Mouse (Mus musculus): ENCODE results near the gene Scaper. TPM values are rescaled to one million over a fixed set of nuclear protein-coding genes. Genes with fewer than 3 reads are reported as not detected.

Gene Scaper
- polyA plus RNA-seq, 1 experiment from 2014 or later: 11.3 TPM

DNA sequence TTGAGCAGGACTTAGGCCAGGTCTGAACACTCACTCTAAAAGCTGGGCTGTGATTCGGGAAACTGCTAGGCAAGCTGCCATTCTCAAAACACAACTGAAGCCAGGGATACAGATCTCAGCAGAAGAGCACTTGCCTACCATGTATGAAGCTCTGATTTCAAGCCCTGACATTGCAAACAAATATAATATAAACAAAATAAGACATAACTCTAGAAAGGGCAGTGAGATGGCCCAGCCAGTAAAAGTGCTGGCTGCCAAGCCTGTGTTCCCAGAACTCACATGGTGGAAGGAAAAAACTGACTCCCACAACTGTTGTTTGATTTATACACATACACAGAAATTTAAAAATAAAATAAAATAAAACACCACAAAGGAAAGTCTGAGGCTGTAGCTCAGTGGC is 366.8 kb downstream of the Scaper start:
- H3K4me2 ChIP-seq: no peak overlapping the region
- H3K36me3 ChIP-seq (ENCODE audit: control insufficient read depth, insufficient read depth, low read length): no peaks in the 10 kb centered on the region
- no peak overlapping the region for H3K4me3 ChIP-seq (ENCODE audit: low read depth, low read length)
- H3K27me3 ChIP-seq (ENCODE audit: control insufficient read depth, insufficient read depth, low read length): no peaks in the 10 kb centered on the region
- no peaks in the 10 kb centered on the region for H3K9me3 ChIP-seq (ENCODE audit: control insufficient read depth, low read length)
- WGBS: 79% methylated on average over 1 of the region's 1 CpGs
- H3K27ac ChIP-seq (ENCODE audit: low read depth, low read length): no peak overlapping the region
- H3K4me1 ChIP-seq (ENCODE audit: control insufficient read depth, insufficient read depth, low read length): no peaks in the 10 kb centered on the region
- ATAC-seq (ENCODE audit: low FRiP score) (no peak), DNase-seq (ENCODE audit: low spot score, missing footprints) (no peak)
- no peak overlapping the region for H3K9ac ChIP-seq (ENCODE audit: low read length)

DNA sequence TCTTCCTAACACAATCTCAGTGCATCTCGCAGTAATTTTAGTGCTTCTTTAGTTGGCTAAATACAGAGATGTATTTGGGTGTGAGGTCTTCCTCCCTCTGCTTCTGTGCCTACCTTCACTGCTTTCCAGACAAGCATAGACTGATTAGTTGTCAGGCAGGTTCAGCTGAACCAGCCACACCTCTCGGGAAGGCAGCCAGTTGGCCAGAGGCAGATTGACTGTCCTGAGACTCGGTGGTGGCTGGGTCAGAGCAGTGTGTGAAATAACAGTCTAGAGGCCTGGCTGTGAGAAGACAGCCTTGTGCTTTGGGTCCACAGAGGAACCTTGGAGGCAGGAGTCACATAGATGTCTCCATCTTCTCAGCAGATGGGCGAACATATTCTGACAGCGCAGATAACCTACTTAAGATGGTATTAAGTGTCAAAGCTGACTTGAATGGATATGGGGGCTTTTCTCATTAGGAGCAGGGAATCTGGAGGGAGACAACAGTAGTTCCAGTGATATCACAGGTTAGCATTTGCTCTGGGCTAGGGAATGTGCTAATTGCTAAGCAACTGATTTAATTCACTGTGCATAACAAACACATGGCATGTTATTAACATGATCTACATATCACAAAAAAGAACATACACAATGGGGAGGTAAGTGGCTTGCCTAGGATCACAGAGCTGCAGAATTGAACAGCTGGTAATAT is 369.3 kb downstream of the Scaper start:
- DNase-seq (ENCODE audit: low spot score, missing footprints): no peak
- Histone ChIP-seq H3K4me2 (no peak overlapping the region), H3K4me1 (ENCODE audit: control insufficient read depth, insufficient read depth, low read length) (no peaks in the 10 kb centered on the region), H3K9ac (ENCODE audit: low read length) (no peak overlapping the region), H3K9me3 (ENCODE audit: control insufficient read depth, low read length) (no peaks in the 10 kb centered on the region), H3K4me3 (ENCODE audit: low read depth, low read length) (no peak overlapping the region), H3K27ac (ENCODE audit: low read depth, low read length) (no peak overlapping the region), H3K36me3 (ENCODE audit: control insufficient read depth, insufficient read depth, low read length) (no peaks in the 10 kb centered on the region), H3K27me3 (ENCODE audit: control insufficient read depth, insufficient read depth, low read length) (no peaks in the 10 kb centered on the region)
- WGBS: 67% methylated on average over 5 of the region's 5 CpGs
- ATAC-seq (ENCODE audit: low FRiP score): no peak

GRCm38 (mm10) chr9:55560960-55561359 is 377.0 kb downstream of the Scaper start:
- no peak overlapping the region for H3K27ac ChIP-seq (ENCODE audit: low read depth, low read length)
- ATAC-seq (ENCODE audit: low FRiP score): no peak
- H3K27me3 ChIP-seq (ENCODE audit: control insufficient read depth, insufficient read depth, low read length): no peaks in the 10 kb centered on the region
- no peak overlapping the region for H3K4me2 ChIP-seq
- DNase-seq (ENCODE audit: low spot score, missing footprints): no peak
- no peak overlapping the region for H3K9ac ChIP-seq (ENCODE audit: low read length)
- H3K4me1 ChIP-seq (ENCODE audit: control insufficient read depth, insufficient read depth, low read length): no peaks in the 10 kb centered on the region
- 90% methylated on average over 1 of the region's 1 CpGs for WGBS
- no peaks in the 10 kb centered on the region for H3K9me3 ChIP-seq (ENCODE audit: control insufficient read depth, low read length)
- no peak overlapping the region for H3K4me3 ChIP-seq (ENCODE audit: low read depth, low read length)
- H3K36me3 ChIP-seq (ENCODE audit: control insufficient read depth, insufficient read depth, low read length): no peaks in the 10 kb centered on the region

GRCm38 (mm10) chr9:55554986-55555385 is 382.9 kb downstream of the Scaper start:
- H3K9ac ChIP-seq (ENCODE audit: low read length): no peak overlapping the region
- no peak for DNase-seq (ENCODE audit: low spot score, missing footprints)
- no peak overlapping the region for H3K4me2 ChIP-seq
- no peak overlapping the region for H3K4me3 ChIP-seq (ENCODE audit: low read depth, low read length)
- no peaks in the 10 kb centered on the region for H3K9me3 ChIP-seq (ENCODE audit: control insufficient read depth, low read length)
- H3K4me1 ChIP-seq (ENCODE audit: control insufficient read depth, insufficient read depth, low read length): no peaks in the 10 kb centered on the region
- H3K27me3 ChIP-seq (ENCODE audit: control insufficient read depth, insufficient read depth, low read length): peaks cover 8% of the 10 kb centered on the region
- no peaks in the 10 kb centered on the region for H3K36me3 ChIP-seq (ENCODE audit: control insufficient read depth, insufficient read depth, low read length)
- 79% methylated on average over 1 of the region's 1 CpGs for WGBS
- no peak for ATAC-seq (ENCODE audit: low FRiP score)
- no peak overlapping the region for H3K27ac ChIP-seq (ENCODE audit: low read depth, low read length)

GRCm38 (mm10) chr9:55549302-55549890 is 388.5 kb downstream of the Scaper start:
- Histone ChIP-seq H3K27ac (ENCODE audit: low read depth, low read length) (no peak overlapping the region), H3K36me3 (ENCODE audit: control insufficient read depth, insufficient read depth, low read length) (no peaks in the 10 kb centered on the region), H3K27me3 (ENCODE audit: control insufficient read depth, insufficient read depth, low read length) (peaks cover 62% of the 10 kb centered on the region), H3K4me1 (ENCODE audit: control insufficient read depth, insufficient read depth, low read length) (peaks cover 7% of the 10 kb centered on the region; the same call in 1 of the 2 replicates), H3K4me3 (ENCODE audit: low read depth, low read length) (no peak overlapping the region), H3K9ac (ENCODE audit: low read length) (no peak overlapping the region), H3K9me3 (ENCODE audit: control insufficient read depth, low read length) (peaks cover 3% of the 10 kb centered on the region; the same call in 1 of the 2 replicates), H3K4me2 (no peak overlapping the region)
- DNase-seq (ENCODE audit: low spot score, missing footprints) (peak; percentile 90), ATAC-seq (ENCODE audit: low FRiP score) (peak; percentile 47; the same call in 1 of the 2 replicates)
- 3% methylated on average over 16 of the region's 16 CpGs for WGBS

GRCm38 (mm10) chr9:55548871-55549270 is 389.0 kb downstream of the Scaper start:
- peak; percentile 93 for DNase-seq (ENCODE audit: low spot score, missing footprints)
- H3K4me3 ChIP-seq (ENCODE audit: low read depth, low read length): no peak overlapping the region
- no peak overlapping the region for H3K4me2 ChIP-seq
- WGBS: 10% methylated on average over 3 of the region's 3 CpGs
- ATAC-seq (ENCODE audit: low FRiP score): no peak
- H3K9ac ChIP-seq (ENCODE audit: low read length): no peak overlapping the region
- peaks cover 3% of the 10 kb centered on the region; the same call in 1 of the 2 replicates for H3K9me3 ChIP-seq (ENCODE audit: control insufficient read depth, low read length)
- H3K27ac ChIP-seq (ENCODE audit: low read depth, low read length): no peak overlapping the region
- peaks cover 7% of the 10 kb centered on the region for H3K4me1 ChIP-seq (ENCODE audit: control insufficient read depth, insufficient read depth, low read length)
- H3K36me3 ChIP-seq (ENCODE audit: control insufficient read depth, insufficient read depth, low read length): no peaks in the 10 kb centered on the region
- H3K27me3 ChIP-seq (ENCODE audit: control insufficient read depth, insufficient read depth, low read length): peaks cover 67% of the 10 kb centered on the region

DNA sequence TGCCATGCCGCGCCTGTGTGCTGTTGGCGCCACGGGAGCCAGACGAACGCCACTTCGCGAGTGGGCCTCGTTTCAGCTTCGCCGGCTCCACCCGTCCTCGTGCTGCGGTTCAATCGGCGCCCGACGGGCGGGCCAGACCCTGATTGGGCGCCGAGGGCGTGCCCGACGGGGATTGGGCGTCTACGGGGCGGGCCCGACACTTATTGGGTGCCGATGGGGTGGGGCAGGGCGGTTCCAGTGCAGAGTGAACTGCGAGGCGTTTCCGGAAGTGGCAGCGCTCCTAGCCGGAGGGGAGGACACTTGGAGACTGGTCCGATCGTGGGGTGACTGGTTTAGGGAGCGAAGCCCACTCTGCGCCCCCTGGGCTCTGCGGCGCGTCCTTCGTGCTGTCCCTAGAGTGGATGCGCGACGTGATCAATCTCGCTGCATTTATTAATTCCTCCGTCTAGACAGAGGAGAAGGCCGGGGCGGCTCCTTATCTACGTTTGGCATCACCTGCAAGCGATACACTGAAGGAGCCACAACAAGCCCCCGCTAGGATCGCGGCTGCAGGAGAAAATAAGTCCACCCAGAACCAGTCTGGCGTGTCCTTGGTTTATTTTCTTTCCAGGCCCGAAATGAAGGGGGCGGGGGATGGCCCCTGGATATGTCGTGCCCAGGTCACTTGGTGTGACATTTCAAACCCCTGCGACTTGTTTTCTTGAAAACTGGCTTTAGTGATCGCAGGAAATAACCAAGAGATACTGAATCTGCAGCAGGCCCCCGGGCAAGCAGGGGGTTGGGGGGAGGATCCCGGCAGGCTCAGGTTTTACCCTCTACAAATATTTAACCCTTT is 391.5 kb downstream of the Scaper start:
- H3K4me2 ChIP-seq: peak overlapping the region; percentile 5; the same call in 1 of the 2 replicates
- 2% methylated on average over 63 of the region's 63 CpGs for WGBS
- DNase-seq (ENCODE audit: low spot score, missing footprints) (peak; percentile 96), ATAC-seq (ENCODE audit: low FRiP score) (peak; percentile 45)
- peaks cover 3% of the 10 kb centered on the region; the same call in 1 of the 2 replicates for H3K9me3 ChIP-seq (ENCODE audit: control insufficient read depth, low read length)
- H3K27me3 ChIP-seq (ENCODE audit: control insufficient read depth, insufficient read depth, low read length): peaks cover 90% of the 10 kb centered on the region
- no peaks in the 10 kb centered on the region for H3K36me3 ChIP-seq (ENCODE audit: control insufficient read depth, insufficient read depth, low read length)
- H3K27ac ChIP-seq (ENCODE audit: low read depth, low read length): no peak overlapping the region
- peaks cover 19% of the 10 kb centered on the region for H3K4me1 ChIP-seq (ENCODE audit: control insufficient read depth, insufficient read depth, low read length)
- H3K9ac ChIP-seq (ENCODE audit: low read length): peak overlapping the region; percentile 12; the same call in 1 of the 2 replicates
- peak overlapping the region; percentile 14; the same call in 1 of the 2 replicates for H3K4me3 ChIP-seq (ENCODE audit: low read depth, low read length)

GRCm38 (mm10) chr9:55545556-55546175 is 392.3 kb downstream of the Scaper start:
- H3K4me3 ChIP-seq (ENCODE audit: low read depth, low read length): no peak overlapping the region
- H3K4me1 ChIP-seq (ENCODE audit: control insufficient read depth, insufficient read depth, low read length): peaks cover 21% of the 10 kb centered on the region
- no peak overlapping the region for H3K4me2 ChIP-seq
- H3K9ac ChIP-seq (ENCODE audit: low read length): no peak overlapping the region
- peaks cover 97% of the 10 kb centered on the region for H3K27me3 ChIP-seq (ENCODE audit: control insufficient read depth, insufficient read depth, low read length)
- ATAC-seq (ENCODE audit: low FRiP score): no peak
- 4% methylated on average over 41 of the region's 41 CpGs for WGBS
- H3K27ac ChIP-seq (ENCODE audit: low read depth, low read length): no peak overlapping the region
- peak; percentile 96 for DNase-seq (ENCODE audit: low spot score, missing footprints)
- H3K9me3 ChIP-seq (ENCODE audit: control insufficient read depth, low read length): peaks cover 3% of the 10 kb centered on the region; the same call in 1 of the 2 replicates
- no peaks in the 10 kb centered on the region for H3K36me3 ChIP-seq (ENCODE audit: control insufficient read depth, insufficient read depth, low read length)

Measured in midbrain, embryonic 11.5 days (tissue).